Mouse (Mus musculus) kidney, embryonic 15.5 days (tissue): ENCODE measurements at regions not wholly inside any gene's neighbourhood (a gene's known extent, or its start where the extent isn't known, plus 50 kb on each side); places are given as distances from the start of the nearest gene placed in this dataset.

ENCODE experiments used
- ATAC-seq: fragments of 200-750 bp; cut with Nextera tagmentation; replicated peaks from 2 replicates; pipeline ENCODE4 v1.8.0; 2017; ENCODE audit warnings: moderate TSS enrichment; ENCODE audit not compliant: low FRiP score
- H3K27ac ChIP-seq: fragments of 300-500 bp; sonication (generic); 2 replicates; pipeline ENCODE4 v1.5.1; 2015; ENCODE audit warnings: mild to moderate bottlenecking, inconsistent platforms
- H3K27me3 ChIP-seq: fragments of 300-500 bp; sonication (generic); 2 replicates; pipeline ENCODE4 v1.6.1; 2015; ENCODE audit warnings: inconsistent platforms
- H3K36me3 ChIP-seq: fragments of 300-500 bp; sonication (generic); 2 replicates; pipeline ENCODE4 v1.6.1; 2015; ENCODE audit warnings: inconsistent platforms
- H3K4me1 ChIP-seq: fragments of 300-500 bp; sonication (generic); 2 replicates; pipeline ENCODE4 v1.6.1; 2015; ENCODE audit warnings: inconsistent platforms
- H3K4me2 ChIP-seq: fragments of 300-500 bp; sonication (generic); 2 replicates; pipeline ENCODE4 v1.6.1; 2015; ENCODE audit warnings: moderate library complexity, mild to moderate bottlenecking, inconsistent platforms
- H3K4me3 ChIP-seq: fragments of 300-500 bp; sonication (generic); replicated peaks from 2 replicates; pipeline ENCODE4 v1.5.1; 2015; ENCODE audit warnings: mild to moderate bottlenecking, inconsistent platforms
- H3K9ac ChIP-seq: fragments of 300-500 bp; sonication (generic); 2 replicates; pipeline ENCODE4 v1.6.1; 2015; ENCODE audit warnings: mild to moderate bottlenecking, inconsistent platforms
- H3K9me3 ChIP-seq: fragments of 300-500 bp; sonication (generic); replicated peaks from 2 replicates; pipeline ENCODE4 v1.6.1; 2016; ENCODE audit warnings: inconsistent platforms
- WGBS: fragments of 180-500 bp; shearing (Covaris S2); methylation state at CpG from one replicate; pipeline ENCODE4 v1.1.7; 2015; ENCODE audit warnings: mixed read lengths; 5-methylcytosine and 5-hydroxymethylcytosine counted together

GRCm38 (mm10) chr13:80502927-80503326, 380.3 kb upstream of the Arrdc3 start:
- no peaks in the 10 kb centered on the region for H3K9me3 ChIP-seq
- H3K36me3 ChIP-seq: no peaks in the 10 kb centered on the region
- no peak overlapping the region for H3K9ac ChIP-seq
- H3K27me3 ChIP-seq: no peaks in the 10 kb centered on the region
- H3K27ac ChIP-seq: no peak overlapping the region
- H3K4me1 ChIP-seq: no peaks in the 10 kb centered on the region
- no peak for ATAC-seq
- WGBS: 95% methylated on average over 1 of the region's 1 CpGs
- H3K4me2 ChIP-seq: no peak overlapping the region
- no peak overlapping the region for H3K4me3 ChIP-seq

GRCm38 (mm10) chr13:80514171-80514981, 368.8 kb upstream of the Arrdc3 start:
- WGBS: 52% methylated on average over 3 of the region's 3 CpGs

GRCm38 (mm10) chr13:80514982-80515253, 368.3 kb upstream of the Arrdc3 start:
- WGBS: 40% methylated on average over 4 of the region's 4 CpGs
- Histone ChIP-seq H3K4me1 (no peaks in the 10 kb centered on the region), H3K4me2 (no peak overlapping the region), H3K4me3 (no peak overlapping the region), H3K36me3 (no peaks in the 10 kb centered on the region), H3K9me3 (no peaks in the 10 kb centered on the region), H3K9ac (no peak overlapping the region), H3K27ac (no peak overlapping the region), H3K27me3 (no peaks in the 10 kb centered on the region)
- no peak for ATAC-seq

More at GRCm38 (mm10) chr13:80514171-80514981, 368.8 kb upstream of the Arrdc3 start:
- Histone ChIP-seq H3K27me3 (no peaks in the 10 kb centered on the region), H3K4me1 (no peaks in the 10 kb centered on the region), H3K4me3 (no peak overlapping the region), H3K36me3 (no peaks in the 10 kb centered on the region), H3K9me3 (no peaks in the 10 kb centered on the region), H3K4me2 (no peak overlapping the region), H3K9ac (no peak overlapping the region), H3K27ac (no peak overlapping the region)
- ATAC-seq: no peak

- no peak for ATAC-seq
- WGBS: 81% methylated on average over 1 of the region's 1 CpGs
- H3K4me3 ChIP-seq: no peak overlapping the region
- no peak overlapping the region for H3K27ac ChIP-seq
- H3K27me3 ChIP-seq: no peaks in the 10 kb centered on the region
- no peaks in the 10 kb centered on the region for H3K9me3 ChIP-seq
- H3K9ac ChIP-seq: no peak overlapping the region
- H3K4me1 ChIP-seq: no peaks in the 10 kb centered on the region
- H3K36me3 ChIP-seq: no peaks in the 10 kb centered on the region
- H3K4me2 ChIP-seq: no peak overlapping the region
These were observed 364.3 kb upstream of the Arrdc3 start for GRCm38 (mm10) chr13:80518836-80519235.

GRCm38 (mm10) chr13:80519792-80520191, 363.4 kb upstream of the Arrdc3 start:
- Histone ChIP-seq H3K27me3 (no peaks in the 10 kb centered on the region), H3K9me3 (no peaks in the 10 kb centered on the region), H3K9ac (no peak overlapping the region), H3K4me2 (no peak overlapping the region), H3K36me3 (no peaks in the 10 kb centered on the region), H3K4me3 (no peak overlapping the region), H3K4me1 (no peaks in the 10 kb centered on the region), H3K27ac (no peak overlapping the region)
- 52% methylated on average over 4 of the region's 4 CpGs for WGBS
- no peak for ATAC-seq

GRCm38 (mm10) chr13:80535755-80536350, 347.3 kb upstream of the Arrdc3 start:
- H3K27me3 ChIP-seq: no peaks in the 10 kb centered on the region
- no peaks in the 10 kb centered on the region for H3K9me3 ChIP-seq
- H3K4me3 ChIP-seq: no peak overlapping the region
- H3K9ac ChIP-seq: no peak overlapping the region
- 90% methylated on average over 1 of the region's 1 CpGs for WGBS
- H3K4me2 ChIP-seq: no peak overlapping the region
- peak; percentile 54; the same call in 1 of the 2 replicates for ATAC-seq
- no peaks in the 10 kb centered on the region for H3K4me1 ChIP-seq
- H3K36me3 ChIP-seq: no peaks in the 10 kb centered on the region
- H3K27ac ChIP-seq: no peak overlapping the region

- Histone ChIP-seq H3K36me3 (no peaks in the 10 kb centered on the region), H3K27ac (no peak overlapping the region), H3K4me3 (no peak overlapping the region), H3K4me2 (no peak overlapping the region), H3K9me3 (no peaks in the 10 kb centered on the region), H3K27me3 (no peaks in the 10 kb centered on the region), H3K4me1 (no peaks in the 10 kb centered on the region), H3K9ac (no peak overlapping the region)
- ATAC-seq: no peak
- WGBS: 64% methylated on average over 1 of the region's 1 CpGs
These were observed 338.2 kb upstream of the Arrdc3 start for GRCm38 (mm10) chr13:80544951-80545350.

GRCm38 (mm10) chr13:80557156-80557555, 326.0 kb upstream of the Arrdc3 start:
- no peaks in the 10 kb centered on the region for H3K4me1 ChIP-seq
- H3K27me3 ChIP-seq: no peaks in the 10 kb centered on the region
- H3K4me2 ChIP-seq: no peak overlapping the region
- H3K27ac ChIP-seq: no peak overlapping the region
- H3K4me3 ChIP-seq: no peak overlapping the region
- ATAC-seq: no peak
- no peak overlapping the region for H3K9ac ChIP-seq
- H3K9me3 ChIP-seq: no peaks in the 10 kb centered on the region
- no peaks in the 10 kb centered on the region for H3K36me3 ChIP-seq
